Mouse (Mus musculus): ENCODE data around the gene Vps37b. TPM values are rescaled to one million over a fixed set of nuclear protein-coding genes. Genes with fewer than 3 reads are reported as not detected.

The Vps37b gene
- polyA plus RNA-seq, 1 experiment, result 119 TPM

DNA sequence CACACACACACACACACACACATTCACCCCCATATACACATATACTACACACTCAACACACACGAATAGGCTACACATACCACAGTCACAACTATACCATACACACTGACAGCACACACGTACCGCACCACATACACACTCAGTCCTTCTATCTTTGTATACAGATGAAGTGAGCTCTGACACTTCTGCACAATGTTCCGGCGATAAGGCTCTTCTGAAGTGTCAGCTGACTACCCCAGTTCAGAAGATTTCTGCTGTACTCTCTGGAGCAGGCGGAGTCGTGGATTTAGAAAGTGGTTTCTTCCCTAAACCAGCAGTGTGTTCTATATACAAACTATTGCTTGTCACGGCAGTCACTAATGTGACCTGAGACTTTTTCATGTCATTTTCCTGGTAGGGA, 22.0 kb downstream of the Vps37b start:
- Histone ChIP-seq H3K4me3 (ENCODE audit: control insufficient read depth, insufficient read depth, low read length) (no peak overlapping the region), H3K27me3 (ENCODE audit: control insufficient read depth, insufficient read depth, low read length) (no peaks in the 10 kb centered on the region), H3K27ac (ENCODE audit: control insufficient read depth, insufficient read depth, low read length) (no peak overlapping the region), H3K36me3 (ENCODE audit: control insufficient read depth, insufficient read depth, low read length) (peaks cover 35% of the 10 kb centered on the region), H3K4me1 (replicated peaks; ENCODE audit: control insufficient read depth, insufficient read depth, low read length) (peaks cover 30% of the 10 kb centered on the region)
- WGBS, result 94% methylated on average over 8 of the region's 8 CpGs
- DNase-seq, result no peak
- TF ChIP-seq CTCF (IDR thresholded peaks at IDR 0.05; ENCODE audit: borderline replicate concordance, control insufficient read depth, extremely low read depth, insufficient read depth, low read length, poor library complexity) (no peak), POLR2A (IDR thresholded peaks at IDR 0.05; ENCODE audit: control insufficient read depth, extremely low read depth, insufficient read depth, low read length, poor library complexity) (no peak)

DNA sequence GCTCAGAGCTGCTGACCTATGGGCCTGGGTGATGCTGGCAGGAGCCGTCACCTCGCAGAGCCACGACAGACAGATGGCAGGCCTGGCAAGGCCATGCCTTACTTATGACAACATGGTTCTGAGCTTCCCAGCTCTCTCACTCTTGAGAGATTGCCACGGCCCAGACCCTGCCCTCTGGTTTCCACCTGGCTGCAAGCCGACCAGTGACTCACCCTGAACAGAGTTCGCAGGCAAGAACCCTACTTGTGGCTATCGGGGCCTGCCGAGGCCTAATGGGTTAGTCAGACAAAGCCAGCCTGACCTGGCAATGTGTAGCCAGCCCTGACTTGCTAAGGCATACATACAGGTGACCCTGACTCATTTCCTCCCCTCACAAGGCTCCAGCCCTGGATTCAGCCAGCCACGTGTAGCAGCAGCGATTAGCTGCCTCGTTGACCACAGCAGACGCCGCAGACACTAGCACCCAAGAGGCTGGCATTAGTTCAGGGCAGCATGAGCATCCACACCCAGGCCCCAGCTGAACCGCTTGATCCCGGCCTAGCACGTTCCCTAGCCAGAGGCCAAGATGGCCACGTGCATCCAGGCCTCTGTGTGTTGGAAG, 25.1 kb downstream of the Vps37b start:
- no peaks in the 10 kb centered on the region for H3K27me3 ChIP-seq (ENCODE audit: control insufficient read depth, insufficient read depth, low read length)
- H3K4me3 ChIP-seq (ENCODE audit: control insufficient read depth, insufficient read depth, low read length), result no peak overlapping the region
- 92% methylated on average over 17 of the region's 17 CpGs for WGBS
- H3K4me1 ChIP-seq (replicated peaks; ENCODE audit: control insufficient read depth, insufficient read depth, low read length), result peaks cover 20% of the 10 kb centered on the region
- H3K27ac ChIP-seq (ENCODE audit: control insufficient read depth, insufficient read depth, low read length), result no peak overlapping the region
- peaks cover 35% of the 10 kb centered on the region for H3K36me3 ChIP-seq (ENCODE audit: control insufficient read depth, insufficient read depth, low read length)
- no peak for TF ChIP-seq POLR2A (IDR thresholded peaks at IDR 0.05; ENCODE audit: control insufficient read depth, extremely low read depth, insufficient read depth, low read length, poor library complexity)
- TF ChIP-seq CTCF (IDR thresholded peaks at IDR 0.05; ENCODE audit: borderline replicate concordance, control insufficient read depth, extremely low read depth, insufficient read depth, low read length, poor library complexity), result no peak
- no peak for DNase-seq

DNA sequence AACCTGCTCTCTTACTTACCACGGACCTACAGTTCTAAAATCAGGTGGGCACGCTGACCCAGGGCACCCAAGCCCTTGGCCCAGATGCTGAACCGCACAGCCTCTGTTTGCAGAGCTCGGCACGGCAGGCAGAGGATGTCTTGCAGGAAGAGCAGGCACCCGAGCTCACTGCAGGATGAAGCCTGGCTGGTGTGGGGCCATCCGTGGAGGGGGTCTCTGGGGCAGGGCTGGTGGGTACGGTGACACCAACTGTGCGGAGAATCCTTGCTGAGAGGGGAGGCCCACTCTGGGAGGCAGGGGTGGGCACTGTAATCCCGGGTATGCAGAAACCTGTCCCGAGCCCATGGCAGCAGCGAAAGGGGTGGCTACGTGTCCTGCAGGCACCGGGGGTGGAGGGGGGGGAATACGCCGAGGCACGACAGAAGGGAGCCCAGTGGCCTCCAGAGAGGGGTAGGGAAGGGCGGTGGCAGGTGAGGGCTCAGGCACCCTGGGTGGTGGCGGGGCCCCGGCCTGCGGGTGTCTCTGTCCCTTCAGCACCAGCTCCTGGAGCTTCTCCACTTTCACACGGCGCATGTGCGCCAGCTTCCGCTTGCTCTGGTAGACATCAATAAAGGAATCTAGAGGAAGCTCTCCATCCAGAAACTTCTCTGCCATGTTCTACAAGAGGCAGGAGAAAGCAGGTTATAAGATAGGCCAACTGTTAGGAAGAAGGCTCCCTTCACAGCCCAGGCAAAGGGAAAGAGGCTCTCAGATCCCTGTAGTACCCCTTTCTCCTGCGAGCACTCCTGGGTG, 25.8 kb downstream of the Vps37b start:
- H3K27me3 ChIP-seq (ENCODE audit: control insufficient read depth, insufficient read depth, low read length), result no peaks in the 10 kb centered on the region
- peaks cover 13% of the 10 kb centered on the region for H3K4me1 ChIP-seq (replicated peaks; ENCODE audit: control insufficient read depth, insufficient read depth, low read length)
- H3K27ac ChIP-seq (ENCODE audit: control insufficient read depth, insufficient read depth, low read length), result no peak overlapping the region
- TF ChIP-seq CTCF (IDR thresholded peaks at IDR 0.05; ENCODE audit: borderline replicate concordance, control insufficient read depth, extremely low read depth, insufficient read depth, low read length, poor library complexity) (no peak), POLR2A (IDR thresholded peaks at IDR 0.05; ENCODE audit: control insufficient read depth, extremely low read depth, insufficient read depth, low read length, poor library complexity) (no peak)
- H3K4me3 ChIP-seq (ENCODE audit: control insufficient read depth, insufficient read depth, low read length), result no peak overlapping the region
- no peak for DNase-seq
- peaks cover 35% of the 10 kb centered on the region for H3K36me3 ChIP-seq (ENCODE audit: control insufficient read depth, insufficient read depth, low read length)
- 96% methylated on average over 26 of the region's 26 CpGs for WGBS

DNA sequence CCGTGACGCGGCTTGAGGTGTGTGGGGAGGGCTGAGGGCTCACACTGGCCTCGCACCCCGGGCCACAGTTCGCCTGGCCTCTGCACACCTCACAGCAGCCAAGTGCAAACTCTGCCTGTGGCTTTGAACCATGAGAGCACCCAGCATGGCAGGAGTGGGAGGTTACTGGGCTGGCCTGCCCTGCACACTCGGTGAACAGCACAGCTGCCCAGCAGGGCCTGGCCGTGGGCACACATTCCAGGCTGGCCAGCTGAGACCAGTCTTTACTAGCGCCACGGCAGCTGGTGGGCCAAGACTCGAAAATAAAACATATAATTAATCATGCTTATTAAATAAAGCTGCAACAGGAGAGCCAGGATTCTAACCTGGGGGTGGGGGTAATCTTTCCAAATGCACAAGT, 26.5 kb downstream of the Vps37b start:
- H3K27me3 ChIP-seq (ENCODE audit: control insufficient read depth, insufficient read depth, low read length), result no peaks in the 10 kb centered on the region
- no peak overlapping the region for H3K4me3 ChIP-seq (ENCODE audit: control insufficient read depth, insufficient read depth, low read length)
- TF ChIP-seq POLR2A (IDR thresholded peaks at IDR 0.05; ENCODE audit: control insufficient read depth, extremely low read depth, insufficient read depth, low read length, poor library complexity), result no peak
- no peak for TF ChIP-seq CTCF (IDR thresholded peaks at IDR 0.05; ENCODE audit: borderline replicate concordance, control insufficient read depth, extremely low read depth, insufficient read depth, low read length, poor library complexity)
- peaks cover 9% of the 10 kb centered on the region for H3K4me1 ChIP-seq (replicated peaks; ENCODE audit: control insufficient read depth, insufficient read depth, low read length)
- no peak for DNase-seq
- H3K36me3 ChIP-seq (ENCODE audit: control insufficient read depth, insufficient read depth, low read length), result peaks cover 35% of the 10 kb centered on the region
- WGBS, result 95% methylated on average over 11 of the region's 11 CpGs
- H3K27ac ChIP-seq (ENCODE audit: control insufficient read depth, insufficient read depth, low read length), result no peak overlapping the region

DNA sequence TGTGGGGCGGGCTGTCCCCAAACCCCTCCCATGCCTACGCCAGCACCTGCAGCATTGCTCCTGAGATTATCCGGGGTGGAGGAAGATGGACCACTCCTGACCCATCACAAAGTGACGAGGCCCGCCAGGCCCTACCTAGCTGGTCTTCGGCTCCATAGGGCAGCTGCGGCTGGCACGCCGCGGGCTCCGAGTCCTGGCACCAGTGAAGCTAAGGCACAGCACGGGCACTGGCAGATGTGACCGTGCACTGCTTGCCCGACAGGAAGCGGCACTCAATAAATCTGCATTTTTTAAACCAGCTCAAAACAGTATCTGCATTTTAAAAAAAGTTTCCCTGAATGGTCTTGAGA, 26.9 kb downstream of the Vps37b start:
- no peaks in the 10 kb centered on the region for H3K27me3 ChIP-seq (ENCODE audit: control insufficient read depth, insufficient read depth, low read length)
- H3K27ac ChIP-seq (ENCODE audit: control insufficient read depth, insufficient read depth, low read length), result no peak overlapping the region
- H3K4me1 ChIP-seq (replicated peaks; ENCODE audit: control insufficient read depth, insufficient read depth, low read length), result peaks cover 9% of the 10 kb centered on the region
- TF ChIP-seq POLR2A (IDR thresholded peaks at IDR 0.05; ENCODE audit: control insufficient read depth, extremely low read depth, insufficient read depth, low read length, poor library complexity), result no peak
- TF ChIP-seq CTCF (IDR thresholded peaks at IDR 0.05; ENCODE audit: borderline replicate concordance, control insufficient read depth, extremely low read depth, insufficient read depth, low read length, poor library complexity), result no peak
- WGBS, result 91% methylated on average over 15 of the region's 15 CpGs
- H3K36me3 ChIP-seq (ENCODE audit: control insufficient read depth, insufficient read depth, low read length), result peaks cover 32% of the 10 kb centered on the region
- no peak for DNase-seq
- H3K4me3 ChIP-seq (ENCODE audit: control insufficient read depth, insufficient read depth, low read length), result no peak overlapping the region

DNA sequence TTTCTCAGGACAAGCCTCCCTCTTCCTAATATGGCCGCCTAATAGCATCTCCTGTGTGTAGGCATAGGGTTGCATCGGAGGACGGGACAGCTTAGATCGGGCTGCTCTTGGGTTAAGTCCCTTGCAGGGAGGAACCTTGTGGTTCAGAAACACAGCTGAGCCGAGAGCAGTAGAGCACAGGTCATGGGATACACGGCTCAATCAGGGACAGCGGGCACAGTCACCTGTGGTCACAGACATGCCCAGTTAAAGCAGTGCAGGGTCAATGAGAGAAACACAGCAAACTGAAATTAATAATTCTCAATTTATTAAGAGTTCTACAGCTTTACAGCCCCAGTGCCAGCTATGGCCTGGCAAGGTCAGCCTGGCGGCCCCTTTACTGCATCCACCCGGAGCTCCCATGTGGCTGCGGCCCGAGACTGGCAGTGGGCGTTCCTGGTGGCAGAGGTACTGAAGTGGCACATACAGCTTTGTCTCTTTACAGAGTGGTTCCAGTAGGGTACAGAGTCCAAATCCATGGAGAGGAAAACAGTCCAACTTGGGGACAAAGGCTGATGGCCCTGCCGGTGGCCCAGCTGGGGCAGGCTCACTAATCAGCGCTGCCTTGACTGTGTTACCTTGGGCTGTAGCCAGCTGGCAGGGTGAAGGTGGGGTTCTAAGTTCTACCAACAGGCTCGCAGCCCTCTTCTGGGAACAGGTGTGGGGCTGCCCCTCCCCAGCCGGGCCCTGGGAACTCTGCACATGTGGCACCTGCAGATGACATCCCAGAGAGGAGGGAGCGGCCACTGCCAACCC, 27.5 kb downstream of the Vps37b start:
- TF ChIP-seq POLR2A (IDR thresholded peaks at IDR 0.05; ENCODE audit: control insufficient read depth, extremely low read depth, insufficient read depth, low read length, poor library complexity) (no peak), CTCF (IDR thresholded peaks at IDR 0.05; ENCODE audit: borderline replicate concordance, control insufficient read depth, extremely low read depth, insufficient read depth, low read length, poor library complexity) (no peak)
- DNase-seq, result peak; percentile 34
- H3K4me1 ChIP-seq (replicated peaks; ENCODE audit: control insufficient read depth, insufficient read depth, low read length), result peaks cover 9% of the 10 kb centered on the region
- H3K27me3 ChIP-seq (ENCODE audit: control insufficient read depth, insufficient read depth, low read length), result no peaks in the 10 kb centered on the region
- no peak overlapping the region for H3K27ac ChIP-seq (ENCODE audit: control insufficient read depth, insufficient read depth, low read length)
- H3K4me3 ChIP-seq (ENCODE audit: control insufficient read depth, insufficient read depth, low read length), result no peak overlapping the region
- peaks cover 30% of the 10 kb centered on the region for H3K36me3 ChIP-seq (ENCODE audit: control insufficient read depth, insufficient read depth, low read length)
- WGBS, result 82% methylated on average over 17 of the region's 17 CpGs

Measured in thymus, adult 2 months (tissue).